Mouse (Mus musculus): Measurements from ENCODE around the gene Emc1.

GRCm38 (mm10) chr4:139423270-139423669 is 70.9 kb downstream of the Emc1 start:
- TF ChIP-seq CTCF (IDR thresholded peaks at IDR 0.05; ENCODE audit: low read depth, low read length) (no peak), POLR2A (IDR thresholded peaks at IDR 0.05; ENCODE audit: borderline replicate concordance, low read depth, low read length) (no peak)

All from bone marrow macrophage, adult 2 months (primary cell).